Mouse (Mus musculus) kidney, postnatal 14 days (tissue): ENCODE data around the gene Slc39a9.

Experiments
- DNase-seq: peaks from one replicate; pipeline ENCODE4 v3.0.0; 2022; ENCODE audit warnings: mixed read lengths

Slc39a9 gene

GRCm38 (mm10) chr12:80643693-80644505 is at the start of gene Slc39a9, which contains the start of gene Erh:
Slc39a9 (plus strand) TSS chr12:80643883.
Erh (minus strand) TSS chr12:80644341.
- DNase-seq = peak; percentile 95

- no peak for DNase-seq
Measured at GRCm38 (mm10) chr12:80594141-80594540, 49.5 kb upstream of the Slc39a9 start.

- DNase-seq = no peak
Measured at GRCm38 (mm10) chr12:80594781-80595180, 48.9 kb upstream of the Slc39a9 start.

GRCm38 (mm10) chr12:80595566-80595965 is 48.1 kb upstream of the Slc39a9 start:
- DNase-seq = no peak

- no peak for DNase-seq
Measured at GRCm38 (mm10) chr12:80595968-80596367, 47.7 kb upstream of the Slc39a9 start.

- DNase-seq = no peak
Measured at GRCm38 (mm10) chr12:80598236-80598635, 45.4 kb upstream of the Slc39a9 start.

GRCm38 (mm10) chr12:80598756-80599155 is 44.9 kb upstream of the Slc39a9 start:
- peak; percentile 24 for DNase-seq

GRCm38 (mm10) chr12:80601597-80602269 is 42.0 kb upstream of the Slc39a9 start:
- DNase-seq = no peak

- DNase-seq = no peak
Measured at GRCm38 (mm10) chr12:80602432-80602831, 41.3 kb upstream of the Slc39a9 start.

- DNase-seq = peak; percentile 67
Measured at GRCm38 (mm10) chr12:80603566-80603965, 40.1 kb upstream of the Slc39a9 start.

- no peak for DNase-seq
Measured at GRCm38 (mm10) chr12:80604218-80604617, 39.5 kb upstream of the Slc39a9 start.

- DNase-seq = no peak
Measured at GRCm38 (mm10) chr12:80608576-80608975, 35.1 kb upstream of the Slc39a9 start.

- DNase-seq = no peak
Measured at GRCm38 (mm10) chr12:80609928-80610327, 33.8 kb upstream of the Slc39a9 start.

GRCm38 (mm10) chr12:80612113-80612791 is 31.4 kb upstream of the Slc39a9 start:
- no peak for DNase-seq

- DNase-seq = no peak
Measured at GRCm38 (mm10) chr12:80615371-80616257, 28.1 kb upstream of the Slc39a9 start.

GRCm38 (mm10) chr12:80620501-80620900 is 23.2 kb upstream of the Slc39a9 start:
- DNase-seq = no peak

GRCm38 (mm10) chr12:80631790-80632189 is 11.9 kb upstream of the Slc39a9 start:
- no peak for DNase-seq

GRCm38 (mm10) chr12:80642725-80643692 is 674 bp upstream of the Slc39a9 start:
- peak; percentile 52 for DNase-seq

GRCm38 (mm10) chr12:80644506-80644868 is 804 bp downstream of the Slc39a9 start:
- no peak for DNase-seq

- DNase-seq = no peak
Measured at GRCm38 (mm10) chr12:80646377-80646776, 2.7 kb downstream of the Slc39a9 start.

GRCm38 (mm10) chr12:80653951-80654658 is 10.4 kb downstream of the Slc39a9 start:
- peak; percentile 43 for DNase-seq
